Mouse (Mus musculus): ENCODE results near the gene Nol9.
A peak's percentile ranks its signal among the peaks of the same experiment; 100 is the strongest.

Gene Nol9

GRCm38 (mm10) chr4:152038985-152039830, at the start of gene Nol9:
Gene Nol9 (plus strand): TSS chr4:152039321.
- peak; percentile 74 for DNase-seq (ENCODE audit: low read depth, low spot score)

- no peak for DNase-seq (ENCODE audit: low read depth, low spot score)
These were observed 47.0 kb upstream of the Nol9 start for GRCm38 (mm10) chr4:151992091-151992490.

- DNase-seq (ENCODE audit: low read depth, low spot score): no peak
These were observed 46.1 kb upstream of the Nol9 start for GRCm38 (mm10) chr4:151993035-151993434.

GRCm38 (mm10) chr4:151994228-151995171, 44.6 kb upstream of the Nol9 start:
- DNase-seq (ENCODE audit: low read depth, low spot score): no peak

- no peak for DNase-seq (ENCODE audit: low read depth, low spot score)
These were observed 43.5 kb upstream of the Nol9 start for GRCm38 (mm10) chr4:151995371-151996172.

GRCm38 (mm10) chr4:151996173-151996950, 42.8 kb upstream of the Nol9 start, which contains the start of gene Phf13:
Gene Phf13 (minus strand): TSS chr4:151996258.
- peak; percentile 96 for DNase-seq (ENCODE audit: low read depth, low spot score)

- no peak for DNase-seq (ENCODE audit: low read depth, low spot score)
These were observed 42.2 kb upstream of the Nol9 start for GRCm38 (mm10) chr4:151996951-151997222.

- no peak for DNase-seq (ENCODE audit: low read depth, low spot score)
These were observed 41.4 kb upstream of the Nol9 start for GRCm38 (mm10) chr4:151997701-151998100.

GRCm38 (mm10) chr4:151999481-151999880, 39.6 kb upstream of the Nol9 start:
- no peak for DNase-seq (ENCODE audit: low read depth, low spot score)

GRCm38 (mm10) chr4:152000906-152001305, 38.2 kb upstream of the Nol9 start:
- DNase-seq (ENCODE audit: low read depth, low spot score): no peak

- no peak for DNase-seq (ENCODE audit: low read depth, low spot score)
These were observed 37.8 kb upstream of the Nol9 start for GRCm38 (mm10) chr4:152001335-152001734.

GRCm38 (mm10) chr4:152002063-152002462, 37.1 kb upstream of the Nol9 start:
- DNase-seq (ENCODE audit: low read depth, low spot score): no peak

GRCm38 (mm10) chr4:152006137-152006536, 33.0 kb upstream of the Nol9 start:
- no peak for DNase-seq (ENCODE audit: low read depth, low spot score)

- DNase-seq (ENCODE audit: low read depth, low spot score): no peak
These were observed 32.3 kb upstream of the Nol9 start for GRCm38 (mm10) chr4:152006812-152007211.

- no peak for DNase-seq (ENCODE audit: low read depth, low spot score)
These were observed 31.5 kb upstream of the Nol9 start for GRCm38 (mm10) chr4:152007481-152008147.

GRCm38 (mm10) chr4:152008148-152008500, 31.0 kb upstream of the Nol9 start:
- no peak for DNase-seq (ENCODE audit: low read depth, low spot score)

- DNase-seq (ENCODE audit: low read depth, low spot score): peak; percentile 74
These were observed 30.5 kb upstream of the Nol9 start, which contains the start of gene Klhl21 for GRCm38 (mm10) chr4:152008622-152009075. Gene Klhl21 (plus strand): TSS chr4:152008803.

GRCm38 (mm10) chr4:152009076-152010051, 29.8 kb upstream of the Nol9 start:
- DNase-seq (ENCODE audit: low read depth, low spot score): no peak

GRCm38 (mm10) chr4:152010091-152010706, 28.9 kb upstream of the Nol9 start:
- no peak for DNase-seq (ENCODE audit: low read depth, low spot score)

All from retina, adult 2 months (tissue).